Mouse (Mus musculus): ENCODE data around the gene Sdk2.

The Sdk2 gene

GRCm38 (mm10) chr11:113930112-113930511 is 136.7 kb downstream of the Sdk2 start:
- DNase-seq (ENCODE audit: low spot score in 2 of 2), result no peak

- DNase-seq (ENCODE audit: low spot score in 2 of 2), result no peak
Observed at GRCm38 (mm10) chr11:113928831-113929230, 138.0 kb downstream of the Sdk2 start.

DNA sequence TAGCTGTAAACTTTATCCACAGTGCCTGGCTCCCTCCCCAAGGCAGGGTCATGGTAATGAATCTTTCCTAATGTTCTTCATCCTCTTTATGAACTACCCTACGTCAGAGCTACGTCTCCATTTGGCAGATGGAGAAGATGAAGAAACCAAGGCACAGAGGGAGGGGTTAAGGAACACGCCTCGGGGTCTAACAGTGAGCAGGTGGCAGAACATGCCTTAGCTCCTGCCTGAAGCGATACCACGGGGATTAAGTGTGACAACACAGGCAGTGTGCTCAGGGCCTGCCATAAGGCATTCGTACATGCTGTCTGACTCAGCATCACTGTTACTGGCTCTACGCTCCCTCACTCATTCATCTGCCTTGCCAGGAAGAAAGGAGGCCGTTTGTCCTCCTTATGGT is 138.6 kb downstream of the Sdk2 start:
- DNase-seq (ENCODE audit: low spot score in 2 of 2), result no peak

DNA sequence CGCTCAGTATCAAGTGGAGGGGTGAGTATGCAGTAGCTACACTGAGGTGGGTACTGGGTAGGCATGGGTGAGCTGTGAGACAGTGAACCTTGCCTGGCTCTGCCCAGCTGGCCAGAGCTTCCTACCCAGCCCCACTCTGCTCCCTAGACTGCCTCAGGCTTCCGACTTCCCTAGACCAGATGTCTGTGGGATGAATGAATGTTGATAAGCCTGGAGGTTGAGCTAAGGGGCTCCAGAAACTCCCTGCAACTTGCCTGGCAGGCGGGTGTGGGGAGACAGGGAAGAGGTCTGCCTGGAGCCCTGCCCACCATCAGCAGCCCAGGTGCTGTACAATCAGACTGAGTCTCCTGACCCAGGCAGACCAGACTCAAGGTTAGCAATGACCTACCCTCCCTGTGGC is 139.0 kb downstream of the Sdk2 start:
- DNase-seq (ENCODE audit: low spot score in 2 of 2), result no peak

DNA sequence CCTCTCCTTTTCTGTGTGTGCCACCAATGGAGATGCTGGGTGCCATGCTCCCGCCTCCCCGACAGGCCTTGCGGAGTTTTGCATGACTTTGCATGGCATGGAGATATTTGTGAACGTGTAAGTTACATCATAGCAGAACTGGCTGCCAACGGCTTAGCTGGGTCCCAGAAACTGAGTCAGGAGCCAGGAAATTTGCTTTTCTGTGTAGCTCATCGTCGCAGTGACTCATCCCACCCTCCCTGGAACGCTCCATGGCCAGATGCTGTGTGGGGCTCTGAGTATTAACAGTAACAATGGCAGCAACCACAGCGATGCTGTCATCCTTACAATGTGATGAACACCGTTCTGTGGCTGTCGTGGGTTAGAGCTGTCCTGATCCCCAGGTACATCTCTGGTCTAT is 139.6 kb downstream of the Sdk2 start:
- no peak for DNase-seq (ENCODE audit: low spot score in 2 of 2)

DNA sequence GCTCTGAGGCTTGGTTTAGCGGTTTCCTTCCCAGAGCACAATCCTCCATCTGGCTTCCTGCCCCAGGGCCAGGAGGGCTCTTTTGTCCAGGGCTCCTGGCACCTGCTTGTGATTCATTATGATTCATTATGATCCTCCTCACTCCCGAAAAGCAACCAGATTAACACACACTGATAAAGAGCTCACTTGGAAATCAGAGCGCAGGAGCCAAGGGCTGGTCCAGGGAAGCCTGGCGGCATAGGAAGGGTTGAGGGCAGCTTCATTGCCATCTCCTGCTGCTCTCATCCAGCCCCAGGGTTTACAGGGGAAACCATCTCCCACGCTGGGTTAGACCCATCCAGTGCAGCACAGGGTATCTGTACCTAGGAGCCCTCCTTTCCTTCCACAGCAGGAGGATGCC is 143.7 kb downstream of the Sdk2 start:
- no peak for DNase-seq (ENCODE audit: low spot score in 2 of 2)

GRCm38 (mm10) chr11:113903131-113903860 is 163.6 kb downstream of the Sdk2 start:
- DNase-seq (ENCODE audit: low spot score in 2 of 2), result no peak

GRCm38 (mm10) chr11:113901906-113902305 is 164.9 kb downstream of the Sdk2 start:
- no peak for DNase-seq (ENCODE audit: low spot score in 2 of 2)

DNA sequence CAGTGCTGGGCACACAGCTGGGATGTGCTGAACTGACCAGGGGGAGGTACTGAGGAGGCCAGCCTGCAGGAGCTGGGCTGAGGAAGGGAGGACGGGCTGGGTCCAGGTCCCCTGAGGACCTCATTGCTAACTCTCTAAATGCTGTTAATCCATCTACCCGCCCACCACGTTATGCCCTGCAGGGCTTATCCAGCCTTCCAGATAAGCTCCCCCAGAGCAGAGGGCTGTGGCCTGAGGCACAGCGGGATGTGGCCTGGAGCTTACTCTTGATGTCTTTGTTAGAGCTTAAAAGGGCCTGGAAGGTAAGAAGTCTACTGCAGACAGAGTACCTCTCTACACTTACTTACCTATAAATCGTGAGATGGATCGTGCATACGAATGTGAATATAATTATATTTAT is 168.2 kb downstream of the Sdk2 start:
- DNase-seq (ENCODE audit: low spot score in 2 of 2), result no peak

DNA sequence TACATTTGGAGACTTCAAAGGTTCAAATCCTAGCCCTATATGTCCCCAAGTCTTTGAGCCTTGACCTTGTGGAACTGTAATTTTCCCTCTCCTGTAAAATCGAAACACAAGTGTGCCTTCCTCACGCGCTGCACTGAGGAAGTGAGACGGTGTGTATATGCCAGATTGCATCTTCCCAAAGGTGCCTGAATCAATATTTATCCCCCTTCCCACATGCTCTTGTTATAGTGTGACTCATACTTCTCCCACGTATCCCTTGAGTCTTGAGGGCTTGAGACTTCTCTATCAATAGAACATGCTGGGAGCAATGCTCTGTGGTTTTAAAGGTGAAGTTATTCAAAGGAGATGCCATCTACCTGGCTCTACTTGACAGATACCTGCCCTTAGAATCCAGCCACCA is 170.8 kb downstream of the Sdk2 start:
- no peak for DNase-seq (ENCODE audit: low spot score in 2 of 2)

- no peak for DNase-seq (ENCODE audit: low spot score in 2 of 2)
Observed at GRCm38 (mm10) chr11:113892924-113893323, 173.9 kb downstream of the Sdk2 start.

GRCm38 (mm10) chr11:113892067-113892466 is 174.8 kb downstream of the Sdk2 start:
- no peak for DNase-seq (ENCODE audit: low spot score in 2 of 2)

DNA sequence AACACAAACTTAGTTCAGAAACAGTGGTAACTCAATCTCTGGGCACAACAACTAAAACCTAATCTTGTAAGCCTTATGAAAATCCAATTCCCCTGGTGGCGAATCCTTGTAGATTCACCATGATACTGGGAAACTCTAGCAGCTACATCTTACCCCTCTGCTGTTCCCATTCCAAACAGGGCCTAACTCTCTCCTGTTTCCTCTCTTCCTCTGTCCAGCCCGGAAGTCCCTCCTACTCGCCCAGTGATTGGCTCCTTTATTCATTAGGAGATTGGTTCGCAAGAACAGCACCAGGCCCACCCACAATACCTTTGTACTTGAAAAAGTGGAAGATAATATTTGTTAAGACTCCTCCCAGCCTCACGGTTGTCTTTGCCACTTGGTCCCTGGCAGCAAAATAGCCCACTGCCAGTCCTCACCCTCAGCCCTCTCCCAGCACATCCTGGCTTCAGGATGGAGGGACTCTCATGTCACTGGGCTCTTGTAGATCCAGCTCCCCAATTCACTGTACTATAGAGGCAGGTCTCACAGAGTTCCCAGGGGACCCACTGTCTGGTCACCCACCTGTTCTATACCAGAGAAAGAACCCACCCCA is 178.6 kb downstream of the Sdk2 start:
- no peak for DNase-seq (ENCODE audit: low spot score in 2 of 2)

- DNase-seq (ENCODE audit: low spot score in 2 of 2), result no peak
Observed at GRCm38 (mm10) chr11:113886299-113886698, 180.5 kb downstream of the Sdk2 start.

- no peak for DNase-seq (ENCODE audit: low spot score in 2 of 2)
Observed at GRCm38 (mm10) chr11:113884962-113885361, 181.9 kb downstream of the Sdk2 start.

- no peak for DNase-seq (ENCODE audit: low spot score in 2 of 2)
Observed at GRCm38 (mm10) chr11:113883031-113883430, 183.8 kb downstream of the Sdk2 start.

DNA sequence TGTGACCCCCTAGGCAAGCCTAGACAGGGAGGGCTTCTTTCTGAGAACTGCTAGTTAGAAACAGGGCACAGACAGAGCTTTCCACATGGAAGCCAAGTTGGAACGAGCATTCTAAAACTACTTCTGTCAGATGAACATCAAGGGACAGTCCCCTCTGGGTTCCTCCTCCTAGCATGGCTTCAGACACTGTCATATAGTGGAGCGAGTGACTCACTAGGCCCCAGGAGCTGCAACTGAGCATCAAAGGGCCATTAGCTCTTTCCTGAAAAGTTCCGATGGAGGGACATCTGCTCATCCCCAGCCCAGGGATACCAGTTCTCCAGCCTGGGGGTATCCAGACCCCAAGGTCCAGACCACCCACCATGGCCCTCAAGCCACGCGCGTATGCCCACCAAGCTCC is 185.0 kb downstream of the Sdk2 start:
- no peak for DNase-seq (ENCODE audit: low spot score in 2 of 2)

DNA sequence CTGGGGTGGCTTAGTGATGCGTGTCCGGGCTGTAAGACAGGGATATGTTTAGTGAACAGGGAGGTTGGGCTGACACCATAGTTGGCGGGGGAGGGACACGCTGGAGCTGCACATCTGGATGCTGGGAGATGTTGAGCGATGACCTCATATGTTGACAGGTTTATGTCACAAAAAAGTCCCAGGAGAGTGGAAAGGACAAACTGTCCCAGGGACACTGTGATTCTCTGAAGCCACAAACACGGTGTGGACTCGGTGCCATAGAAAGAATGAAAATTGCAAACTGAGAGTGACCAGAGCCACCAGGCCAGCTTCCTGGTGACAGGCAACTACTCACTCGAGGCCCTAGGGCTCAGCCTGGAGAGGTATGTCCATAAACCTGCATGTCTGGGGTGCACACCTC is 199.8 kb downstream of the Sdk2 start:
- no peak for DNase-seq (ENCODE audit: low spot score in 2 of 2)

GRCm38 (mm10) chr11:113865627-113866026 is 201.2 kb downstream of the Sdk2 start:
- peak; percentile 77 to 90 for DNase-seq (ENCODE audit: low spot score in 2 of 2)

GRCm38 (mm10) chr11:113863408-113863807 is 203.4 kb downstream of the Sdk2 start:
- no peak for DNase-seq (ENCODE audit: low spot score in 2 of 2)

GRCm38 (mm10) chr11:113855661-113856060 is 211.2 kb downstream of the Sdk2 start:
- no peak for DNase-seq (ENCODE audit: low spot score in 2 of 2)

- no peak for DNase-seq (ENCODE audit: low spot score in 2 of 2)
Observed at GRCm38 (mm10) chr11:113851750-113852149, 215.1 kb downstream of the Sdk2 start.

DNA sequence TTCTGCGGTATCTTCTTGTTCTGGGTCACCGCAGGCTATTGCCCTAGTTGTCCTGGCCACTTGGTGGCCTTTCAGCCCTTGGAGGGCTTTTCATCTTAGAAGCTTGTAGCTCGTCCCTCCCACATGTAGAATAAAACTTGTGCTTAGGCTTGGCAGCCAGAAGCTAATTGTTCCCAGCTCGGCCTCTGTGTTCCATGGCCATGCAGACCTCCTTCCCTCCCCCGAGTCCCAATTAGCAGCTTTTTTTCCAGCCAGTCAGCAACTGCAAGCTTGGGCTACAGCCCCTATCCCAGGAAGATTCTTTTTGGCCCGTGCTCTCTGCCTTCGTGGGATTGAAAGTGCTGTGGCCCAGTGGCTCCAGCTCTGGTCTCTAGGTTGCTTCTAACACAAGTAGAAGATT is 217.5 kb downstream of the Sdk2 start:
- DNase-seq (ENCODE audit: low spot score in 2 of 2), result peak in 1 of 2 experiments; percentile 30

- DNase-seq (ENCODE audit: low spot score in 2 of 2), result no peak
Observed at GRCm38 (mm10) chr11:113843920-113844319, 222.9 kb downstream of the Sdk2 start.

Measured in urinary bladder, postnatal 4 days (tissue).